Mouse (Mus musculus) embryonic facial prominence, embryonic 15.5 days (tissue): ENCODE data around the gene Cdk4. TPM values are rescaled to one million over a fixed set of nuclear protein-coding genes. Genes with fewer than 3 reads are reported as not detected.
A peak's percentile ranks its signal among the peaks of the same experiment; 100 is the strongest.
"Not testable (repeated sequence)": the region's sequence is repeated elsewhere in the genome, so short reads cannot be mapped to it uniquely, and the experiment has no call there.

ENCODE experiments used
- ATAC-seq: fragments of 200-750 bp; cut with Nextera tagmentation; 2 replicates; pipeline ENCODE4 v1.8.0; 2017; ENCODE audit warnings: low read depth, moderate TSS enrichment; ENCODE audit not compliant: insufficient number of reproducible peaks, low FRiP score, low TSS enrichment
- H3K27ac ChIP-seq: fragments of 300-500 bp; sonication (generic); replicated peaks from 2 replicates; pipeline ENCODE4 v1.5.1; 2015; ENCODE audit warnings: mild to moderate bottlenecking, inconsistent platforms
- H3K27me3 ChIP-seq: fragments of 300-500 bp; sonication (generic); 2 replicates; pipeline ENCODE4 v1.6.1; 2015; ENCODE audit warnings: inconsistent platforms
- H3K36me3 ChIP-seq: fragments of 300-500 bp; sonication (generic); 2 replicates; pipeline ENCODE4 v1.6.1; 2015; ENCODE audit warnings: mild to moderate bottlenecking, inconsistent platforms
- H3K4me1 ChIP-seq: fragments of 300-500 bp; sonication (generic); 2 replicates; pipeline ENCODE4 v1.6.1; 2015; ENCODE audit warnings: inconsistent platforms
- H3K4me2 ChIP-seq: fragments of 300-500 bp; sonication (generic); replicated peaks from 2 replicates; pipeline ENCODE4 v1.6.1; 2015; ENCODE audit warnings: mild to moderate bottlenecking, inconsistent platforms
- H3K4me3 ChIP-seq: fragments of 300-500 bp; sonication (generic); replicated peaks from 2 replicates; pipeline ENCODE4 v1.5.1; 2015; ENCODE audit warnings: mild to moderate bottlenecking, inconsistent platforms
- H3K9ac ChIP-seq: fragments of 300-500 bp; sonication (generic); 2 replicates; pipeline ENCODE4 v1.6.1; 2015; ENCODE audit warnings: inconsistent platforms
- H3K9me3 ChIP-seq: fragments of 300-500 bp; sonication (generic); replicated peaks from 2 replicates; pipeline ENCODE4 v1.6.1; 2016; ENCODE audit warnings: inconsistent platforms
- WGBS: fragments of 180-500 bp; shearing (Covaris S2); methylation state at CpG from one replicate; pipeline ENCODE4 v1.1.7; 2015; 5-methylcytosine and 5-hydroxymethylcytosine counted together
- polyA plus RNA-seq: library from polyadenylated mRNA; unstranded; fragments of >200 nt; fragmentation: Nextera tagmentation; extraction: Ambion mirVana; gene quantifications from 2 replicates; pipeline ENCODE4 v1.2.1, GENCODE M21; 2015

Gene Cdk4
- polyA plus RNA-seq, 1 experiment from 2014 or later, result 1,372 TPM

- no peak overlapping the region for H3K27ac ChIP-seq
- no peak overlapping the region for H3K9ac ChIP-seq
- peaks cover 20% of the 10 kb centered on the region for H3K36me3 ChIP-seq
- ATAC-seq, result no peak
- no peaks in the 10 kb centered on the region for H3K9me3 ChIP-seq
- H3K4me3 ChIP-seq, result peak overlapping the region; percentile 78
- WGBS, result 9% methylated on average over 8 of the region's 8 CpGs
- peak overlapping the region; percentile 86 for H3K4me2 ChIP-seq
- H3K27me3 ChIP-seq, result no peaks in the 10 kb centered on the region
- peaks cover 24% of the 10 kb centered on the region for H3K4me1 ChIP-seq
These were observed 4.6 kb upstream of the Cdk4 start for GRCm38 (mm10) chr10:127058708-127059107.

- peak overlapping the region; percentile 73 for H3K9ac ChIP-seq
- peak overlapping the region; percentile 70 for H3K27ac ChIP-seq
- under 1% methylated on average over 61 of the region's 92 CpGs for WGBS
These were observed 4.0 kb upstream of the Cdk4 start for GRCm38 (mm10) chr10:127059174-127059967.

GRCm38 (mm10) chr10:127059968-127060916 lies 3.1 kb upstream of the Cdk4 start, which contains the start of gene March9:
March9 (minus strand) TSS chr10:127060184.
- WGBS, result under 1% methylated on average over 43 of the region's 72 CpGs
- H3K9ac ChIP-seq, result peak within 1 kb of the TSS; percentile 73
- H3K27ac ChIP-seq, result peak within 1 kb of the TSS; percentile 70
- peaks cover 33% of the 10 kb centered on the region for H3K4me1 ChIP-seq
- peak; percentile 22 for ATAC-seq
- no peaks in the 10 kb centered on the region for H3K9me3 ChIP-seq
- peak within 1 kb of the TSS; percentile 86 for H3K4me2 ChIP-seq
- peak within 1 kb of the TSS; percentile 78 for H3K4me3 ChIP-seq
- H3K36me3 ChIP-seq, result peaks cover 24% of the 10 kb centered on the region
- H3K27me3 ChIP-seq, result no peaks in the 10 kb centered on the region

More at GRCm38 (mm10) chr10:127059174-127059967, 4.0 kb upstream of the Cdk4 start:
- Histone ChIP-seq H3K9me3 (no peaks in the 10 kb centered on the region), H3K4me1 (peaks cover 24% of the 10 kb centered on the region), H3K27me3 (no peaks in the 10 kb centered on the region), H3K36me3 (peaks cover 20% of the 10 kb centered on the region), H3K4me3 (peak overlapping the region; percentile 78), H3K4me2 (peak overlapping the region; percentile 86)
- ATAC-seq, result no peak; the same call in 1 of the 2 replicates

GRCm38 (mm10) chr10:127061085-127061484 lies 2.2 kb upstream of the Cdk4 start:
- Histone ChIP-seq H3K27me3 (no peaks in the 10 kb centered on the region), H3K4me1 (peaks cover 33% of the 10 kb centered on the region), H3K9ac (no peak overlapping the region), H3K9me3 (no peaks in the 10 kb centered on the region), H3K4me2 (no peak overlapping the region), H3K36me3 (peaks cover 24% of the 10 kb centered on the region), H3K27ac (no peak overlapping the region), H3K4me3 (no peak overlapping the region)
- WGBS, result 36% methylated on average over 5 of the region's 5 CpGs
- no peak for ATAC-seq

GRCm38 (mm10) chr10:127061513-127061912 lies 1.8 kb upstream of the Cdk4 start:
- Histone ChIP-seq H3K27ac (no peak overlapping the region), H3K4me2 (no peak overlapping the region), H3K9ac (no peak overlapping the region), H3K9me3 (no peaks in the 10 kb centered on the region), H3K4me3 (no peak overlapping the region), H3K4me1 (peaks cover 33% of the 10 kb centered on the region), H3K27me3 (no peaks in the 10 kb centered on the region), H3K36me3 (peaks cover 25% of the 10 kb centered on the region)
- WGBS, result 74% methylated on average over 2 of the region's 2 CpGs
- no peak for ATAC-seq

GRCm38 (mm10) chr10:127062101-127062500 lies 1.2 kb upstream of the Cdk4 start:
- H3K27me3 ChIP-seq, H3K27ac ChIP-seq, ATAC-seq, H3K4me2 ChIP-seq, H3K9ac ChIP-seq, H3K4me3 ChIP-seq, H3K9me3 ChIP-seq: not testable (repeated sequence)
- Histone ChIP-seq H3K36me3 (peaks cover 30% of the 10 kb centered on the region), H3K4me1 (peaks cover 33% of the 10 kb centered on the region)
- WGBS, result 87% methylated on average over 4 of the region's 4 CpGs

GRCm38 (mm10) chr10:127062503-127062902 lies 831 bp upstream of the Cdk4 start:
- Histone ChIP-seq H3K27ac (peak overlapping the region; percentile 71; the same call in 1 of the 2 replicates), H3K36me3 (peaks cover 30% of the 10 kb centered on the region), H3K9ac (no peak overlapping the region), H3K4me2 (no peak overlapping the region), H3K4me1 (peaks cover 33% of the 10 kb centered on the region), H3K4me3 (no peak overlapping the region), H3K27me3 (no peaks in the 10 kb centered on the region), H3K9me3 (no peaks in the 10 kb centered on the region)
- 70% methylated on average over 5 of the region's 5 CpGs for WGBS
- no peak for ATAC-seq

GRCm38 (mm10) chr10:127063913-127064870 lies 858 bp downstream of the Cdk4 start:
- Histone ChIP-seq H3K9ac (peak overlapping the region; percentile 95), H3K4me1 (peaks cover 31% of the 10 kb centered on the region), H3K27me3 (no peaks in the 10 kb centered on the region), H3K36me3 (peaks cover 41% of the 10 kb centered on the region), H3K4me3 (peak overlapping the region; percentile 84), H3K4me2 (peak overlapping the region; percentile 66), H3K9me3 (no peaks in the 10 kb centered on the region), H3K27ac (peak overlapping the region; percentile 90)
- WGBS, result 8% methylated on average over 37 of the region's 37 CpGs
- no peak for ATAC-seq

GRCm38 (mm10) chr10:127065981-127066380 lies 2.6 kb downstream of the Cdk4 start:
- H3K9me3 ChIP-seq, result no peaks in the 10 kb centered on the region
- H3K4me1 ChIP-seq, result peaks cover 32% of the 10 kb centered on the region
- H3K27ac ChIP-seq, result no peak overlapping the region
- no peaks in the 10 kb centered on the region for H3K27me3 ChIP-seq
- no peak overlapping the region for H3K9ac ChIP-seq
- H3K4me2 ChIP-seq, result no peak overlapping the region
- ATAC-seq, result no peak
- peaks cover 41% of the 10 kb centered on the region for H3K36me3 ChIP-seq
- H3K4me3 ChIP-seq, result no peak overlapping the region
- 85% methylated on average over 9 of the region's 9 CpGs for WGBS

- H3K36me3 ChIP-seq, result peaks cover 41% of the 10 kb centered on the region
- no peaks in the 10 kb centered on the region for H3K27me3 ChIP-seq
- H3K4me3 ChIP-seq, result no peak overlapping the region
- H3K4me1 ChIP-seq, result peaks cover 36% of the 10 kb centered on the region
- WGBS, result 84% methylated on average over 14 of the region's 14 CpGs
- H3K4me2 ChIP-seq, result no peak overlapping the region
- no peak for ATAC-seq
- no peaks in the 10 kb centered on the region for H3K9me3 ChIP-seq
- H3K27ac ChIP-seq, result no peak overlapping the region
- no peak overlapping the region for H3K9ac ChIP-seq
These were observed 3.2 kb downstream of the Cdk4 start for GRCm38 (mm10) chr10:127066519-127067018.
